Comparison of ENCODE assay signal across 22 mouse cellular contexts in the genomic region with DNA sequence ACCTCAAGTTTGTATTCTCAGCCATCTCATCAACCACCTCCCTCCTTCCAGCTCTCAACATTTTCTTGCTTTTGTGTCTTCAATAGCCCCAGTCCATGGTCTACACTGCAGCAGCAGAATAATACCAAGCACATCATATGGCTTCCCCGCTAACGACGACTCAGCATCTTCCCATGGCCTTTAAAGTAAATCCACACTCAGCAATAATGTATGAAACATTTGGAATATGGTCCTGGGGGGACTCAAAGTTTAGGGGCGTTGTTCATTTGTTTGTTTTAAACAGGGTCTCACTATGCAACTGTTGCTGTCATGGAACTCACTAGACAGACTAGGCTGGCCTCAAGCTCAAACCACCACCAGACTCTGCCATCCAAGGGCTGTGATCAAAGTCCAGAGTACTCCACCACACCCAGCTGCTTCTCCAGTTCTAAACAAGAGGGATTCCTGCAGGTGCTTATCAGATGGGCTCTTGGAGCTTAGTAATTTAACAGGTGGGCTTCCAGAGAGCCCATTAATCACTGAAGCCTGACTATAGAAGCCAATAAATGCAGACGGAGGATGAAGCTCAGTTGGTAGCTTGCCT. TPM values are rescaled to one million over a fixed set of nuclear protein-coding genes. Genes with fewer than 3 reads are reported as not detected.
"Had no signal": no experiment of that assay in that cellular context is flagged by ENCODE, and none has a peak within 500 bp of the region (broad histone marks: within the 10 kb centered on the region; RNA-seq: fewer than 3 reads in every experiment).

No protein-coding gene starts in this region.

- H3K4me3 ChIP-seq: layer of hippocampus, adult 2 months; limb, embryonic 12.5 days; limb, embryonic 15.5 days; liver, embryonic 13.5 days; stomach, embryonic 15.5 days had no signal

- H3K9ac ChIP-seq: limb, embryonic 12.5 days; limb, embryonic 15.5 days; liver, embryonic 13.5 days; stomach, embryonic 15.5 days had no signal

- ATAC-seq: inflammation-experienced regulatory T-cells, adult 6 months had no signal

- H3K9me3 ChIP-seq: limb, embryonic 12.5 days; limb, embryonic 15.5 days; liver, embryonic 13.5 days; stomach, embryonic 15.5 days had no signal

- DNase-seq: kidney, adult 18-20 months; kidney, postnatal 25 days; layer of hippocampus, adult 9-11 months; left cerebral cortex, postnatal 4 days; liver, embryonic 13.5 days; lung, adult 2 months; lung, postnatal 14 days; lung, postnatal 4 days; midbrain, embryonic 14.5 days; right cerebral cortex, adult 18-20 months; right cerebral cortex, postnatal 14 days; right cerebral cortex, postnatal 4 days; spleen, adult 18-20 months; thymus, postnatal 25 days had no signal

- H3K27ac ChIP-seq: kidney, postnatal 0 days; layer of hippocampus, adult 2 months; limb, embryonic 12.5 days; limb, embryonic 15.5 days; liver, embryonic 13.5 days; stomach, embryonic 15.5 days had no signal

- H3K27me3 ChIP-seq: limb, embryonic 12.5 days; limb, embryonic 15.5 days; stomach, embryonic 15.5 days had no signal

- H3K4me2 ChIP-seq: limb, embryonic 12.5 days; limb, embryonic 15.5 days; liver, embryonic 13.5 days; midbrain, embryonic 11.5 days; stomach, embryonic 15.5 days had no signal

RNA-seq across cellular contexts. Expression of a gene that starts 5.2 kb away (rescaled TPM):
- total RNA-seq: megakaryocyte-erythroid progenitor cell, adult 5-6 weeks had no signal
